Mouse (Mus musculus) embryonic facial prominence, embryonic 10.5 days (tissue): ENCODE results near the gene Gm1043. TPM values are rescaled to one million over a fixed set of nuclear protein-coding genes. Genes with fewer than 3 reads are reported as not detected.
A peak's percentile ranks its signal among the peaks of the same experiment; 100 is the strongest.

ENCODE experiments used
- DNase-seq: peaks from one replicate; pipeline ENCODE4 v3.0.0-alpha.2; 2017; ENCODE audit warnings: low spot score
- H3K27ac ChIP-seq: fragments of 300-500 bp; sonication (generic); replicated peaks from 2 replicates; pipeline ENCODE4 v1.5.1; 2016; ENCODE audit warnings: mild to moderate bottlenecking
- H3K27me3 ChIP-seq: fragments of 300-500 bp; sonication (generic); replicated peaks from 2 replicates; pipeline ENCODE4 v1.6.1; 2016; ENCODE audit warnings: low read depth, mild to moderate bottlenecking; ENCODE audit not compliant: poor library complexity, severe bottlenecking
- H3K36me3 ChIP-seq: fragments of 300-500 bp; sonication (generic); replicated peaks from 2 replicates; pipeline ENCODE4 v1.6.1; 2016; ENCODE audit warnings: mild to moderate bottlenecking, moderate library complexity
- H3K4me1 ChIP-seq: fragments of 300-500 bp; sonication (generic); 2 replicates; pipeline ENCODE4 v1.6.1; 2016
- H3K4me3 ChIP-seq: fragments of 300-500 bp; sonication (generic); 2 replicates; pipeline ENCODE4 v1.5.1; 2016; ENCODE audit warnings: mild to moderate bottlenecking, moderate library complexity
- H3K9me3 ChIP-seq: fragments of 300-500 bp; sonication (generic); 2 replicates; pipeline ENCODE4 v1.6.1; 2016; ENCODE audit warnings: mild to moderate bottlenecking
- WGBS: fragments of 180-500 bp; shearing (Covaris S2); methylation state at CpG from one replicate; pipeline ENCODE4 v1.1.7; 2016; 5-methylcytosine and 5-hydroxymethylcytosine counted together
- polyA plus RNA-seq: library from polyadenylated mRNA; unstranded; fragments of >200 nt; fragmentation: Nextera tagmentation; extraction: Ambion mirVana; gene quantifications from 2 replicates; pipeline ENCODE4 v1.2.1, GENCODE M21; 2016

Gene Gm1043
- polyA plus RNA-seq, 1 experiment from 2014 or later = not detected

GRCm38 (mm10) chr5:37220575-37220974, 135.4 kb downstream of the Gm1043 start:
- Histone ChIP-seq H3K27me3 (no peaks in the 10 kb centered on the region), H3K27ac (no peak overlapping the region), H3K4me3 (no peak overlapping the region), H3K9me3 (no peaks in the 10 kb centered on the region), H3K36me3 (no peaks in the 10 kb centered on the region), H3K4me1 (peaks cover 2% of the 10 kb centered on the region; the same call in 1 of the 2 replicates)
- WGBS = 90% methylated on average over 5 of the region's 5 CpGs
- DNase-seq = no peak

- no peaks in the 10 kb centered on the region for H3K27me3 ChIP-seq
- H3K36me3 ChIP-seq = no peaks in the 10 kb centered on the region
- H3K9me3 ChIP-seq = no peaks in the 10 kb centered on the region
- DNase-seq = no peak
- H3K4me1 ChIP-seq = peaks cover 2% of the 10 kb centered on the region; the same call in 1 of the 2 replicates
- 66% methylated on average over 6 of the region's 6 CpGs for WGBS
- H3K27ac ChIP-seq = no peak overlapping the region
- H3K4me3 ChIP-seq = no peak overlapping the region
Observed at GRCm38 (mm10) chr5:37221563-37221962, 136.4 kb downstream of the Gm1043 start.

GRCm38 (mm10) chr5:37222316-37222715, 137.1 kb downstream of the Gm1043 start:
- Histone ChIP-seq H3K4me1 (peaks cover 2% of the 10 kb centered on the region; the same call in 1 of the 2 replicates), H3K4me3 (no peak overlapping the region), H3K27me3 (no peaks in the 10 kb centered on the region), H3K27ac (no peak overlapping the region), H3K9me3 (no peaks in the 10 kb centered on the region), H3K36me3 (no peaks in the 10 kb centered on the region)
- DNase-seq = no peak
- whole genome bisulfite sequencing = 59% methylated on average over 8 of the region's 8 CpGs

GRCm38 (mm10) chr5:37225708-37226107, 140.5 kb downstream of the Gm1043 start:
- no peak overlapping the region for H3K27ac ChIP-seq
- no peaks in the 10 kb centered on the region for H3K36me3 ChIP-seq
- H3K27me3 ChIP-seq = 0 out of 2 replicates have a peak, but pooled peaks cover 3% of the 10 kb centered on the region
- WGBS = 90% methylated on average over 1 of the region's 1 CpGs
- H3K9me3 ChIP-seq = no peaks in the 10 kb centered on the region
- DNase-seq = no peak
- H3K4me3 ChIP-seq = no peak overlapping the region
- peaks cover 2% of the 10 kb centered on the region; the same call in 1 of the 2 replicates for H3K4me1 ChIP-seq

- H3K9me3 ChIP-seq = no peaks in the 10 kb centered on the region
- H3K4me3 ChIP-seq = no peak overlapping the region
- 57% methylated on average over 6 of the region's 6 CpGs for WGBS
- peaks cover 3% of the 10 kb centered on the region; the same call in 1 of the 2 replicates for H3K27me3 ChIP-seq
- H3K36me3 ChIP-seq = no peaks in the 10 kb centered on the region
- DNase-seq = no peak
- H3K27ac ChIP-seq = no peak overlapping the region
- H3K4me1 ChIP-seq = peaks cover 2% of the 10 kb centered on the region; the same call in 1 of the 2 replicates
Observed at GRCm38 (mm10) chr5:37227956-37228680, 142.9 kb downstream of the Gm1043 start.

GRCm38 (mm10) chr5:37228894-37229293, 143.7 kb downstream of the Gm1043 start:
- H3K27me3 ChIP-seq = peaks cover 4% of the 10 kb centered on the region; the same call in 1 of the 2 replicates
- WGBS = 80% methylated on average over 7 of the region's 7 CpGs
- H3K36me3 ChIP-seq = no peaks in the 10 kb centered on the region
- H3K4me3 ChIP-seq = no peak overlapping the region
- no peak for DNase-seq
- H3K27ac ChIP-seq = no peak overlapping the region
- no peaks in the 10 kb centered on the region for H3K9me3 ChIP-seq
- H3K4me1 ChIP-seq = peaks cover 2% of the 10 kb centered on the region; the same call in 1 of the 2 replicates

- Histone ChIP-seq H3K4me3 (no peak overlapping the region), H3K27me3 (peaks cover 12% of the 10 kb centered on the region; the same call in 1 of the 2 replicates), H3K9me3 (no peaks in the 10 kb centered on the region), H3K4me1 (peaks cover 1% of the 10 kb centered on the region; the same call in 1 of the 2 replicates), H3K27ac (no peak overlapping the region), H3K36me3 (no peaks in the 10 kb centered on the region)
- 53% methylated on average over 9 of the region's 9 CpGs for WGBS
- DNase-seq = no peak
Observed at GRCm38 (mm10) chr5:37233010-37233557, 147.9 kb downstream of the Gm1043 start.

- Histone ChIP-seq H3K27ac (no peak overlapping the region), H3K9me3 (no peaks in the 10 kb centered on the region), H3K4me1 (peaks cover 15% of the 10 kb centered on the region), H3K36me3 (no peaks in the 10 kb centered on the region), H3K27me3 (peaks cover 51% of the 10 kb centered on the region), H3K4me3 (no peak overlapping the region)
- 42% methylated on average over 2 of the region's 2 CpGs for WGBS
- no peak for DNase-seq
Observed at GRCm38 (mm10) chr5:37238654-37239053, 153.5 kb downstream of the Gm1043 start.

GRCm38 (mm10) chr5:37240550-37240949, 155.4 kb downstream of the Gm1043 start:
- no peaks in the 10 kb centered on the region for H3K9me3 ChIP-seq
- peaks cover 34% of the 10 kb centered on the region for H3K4me1 ChIP-seq
- H3K27ac ChIP-seq = no peak overlapping the region
- H3K4me3 ChIP-seq = no peak overlapping the region
- peak; percentile 81 for DNase-seq
- peaks cover 67% of the 10 kb centered on the region for H3K27me3 ChIP-seq
- H3K36me3 ChIP-seq = no peaks in the 10 kb centered on the region
- 8% methylated on average over 5 of the region's 5 CpGs for WGBS

GRCm38 (mm10) chr5:37241224-37241623, 156.1 kb downstream of the Gm1043 start:
- H3K27ac ChIP-seq = no peak overlapping the region
- no peak for DNase-seq
- no peaks in the 10 kb centered on the region for H3K9me3 ChIP-seq
- WGBS = 13% methylated on average over 9 of the region's 9 CpGs
- peak overlapping the region; percentile 80 for H3K4me3 ChIP-seq
- peaks cover 40% of the 10 kb centered on the region for H3K4me1 ChIP-seq
- peaks cover 72% of the 10 kb centered on the region for H3K27me3 ChIP-seq
- no peaks in the 10 kb centered on the region for H3K36me3 ChIP-seq

- Histone ChIP-seq H3K9me3 (no peaks in the 10 kb centered on the region), H3K27me3 (peaks cover 73% of the 10 kb centered on the region), H3K4me1 (peaks cover 45% of the 10 kb centered on the region), H3K36me3 (no peaks in the 10 kb centered on the region), H3K27ac (no peak within 1 kb of the TSS; the same call in 1 of the 2 replicates), H3K4me3 (peak within 1 kb of the TSS; percentile 80)
- WGBS = 2% methylated on average over 56 of the region's 56 CpGs
- DNase-seq = peak; percentile 93
Observed at GRCm38 (mm10) chr5:37241651-37242151, 156.5 kb downstream of the Gm1043 start, which contains the start of gene Crmp1. Gene Crmp1, plus strand, starts transcription at chr5:37241940.

GRCm38 (mm10) chr5:37242360-37243168, 157.4 kb downstream of the Gm1043 start:
- Histone ChIP-seq H3K27me3 (peaks cover 82% of the 10 kb centered on the region), H3K4me1 (peaks cover 53% of the 10 kb centered on the region), H3K27ac (no peak overlapping the region; the same call in 1 of the 2 replicates), H3K9me3 (no peaks in the 10 kb centered on the region), H3K4me3 (peak overlapping the region; percentile 80), H3K36me3 (no peaks in the 10 kb centered on the region)
- 11% methylated on average over 44 of the region's 44 CpGs for WGBS
- DNase-seq = no peak
